Mouse (Mus musculus) left cerebral cortex, adult 18-20 months (tissue): ENCODE data around the gene Cnp. TPM values are rescaled to one million over a fixed set of nuclear protein-coding genes. Genes with fewer than 3 reads are reported as not detected.
A peak's percentile ranks its signal among the peaks of the same experiment; 100 is the strongest.
"Not testable (repeated sequence)": the region's sequence is repeated elsewhere in the genome, so short reads cannot be mapped to it uniquely, and the experiment has no call there.

Experiments used
- DNase-seq, 2 experiments: peaks; one replicate each; pipeline ENCODE4 v3.0.0; 2021 to 2022; ENCODE audit warnings: low spot score in 2 of 2, mixed read lengths in 1 of 2
- long read RNA-seq, 2 experiments: library from polyadenylated mRNA; stranded (forward); transcript quantifications; one replicate each; pipeline ENCODE4 v2.0.0; 2021
- total RNA-seq, 2 experiments: library from RNA; stranded (reverse); gene quantifications; 2 replicates each; pipeline ENCODE4 v1.2.3; 2021

Gene Cnp
- total RNA-seq, result 100 to 1,000 TPM in 1 of 2 experiments, 10 to 100 TPM in 1; 92.4 to 131 TPM
- long read RNA-seq, experiment 1, transcript Cnp-201 (4 exons, 2,357 nt), result major isoform, 239 of 335 reads
- long read RNA-seq, experiment 1, transcript Cnp-204 (3 exons, 2,904 nt), result minor isoform, 76 of 335 reads
- long read RNA-seq, experiment 1, partial matches to known transcripts, result 11 of 335 reads
- long read RNA-seq, experiment 1, other reads (novel, unspliced or antisense), result 9 of 335 reads
- long read RNA-seq, experiment 2, transcript Cnp-201 (4 exons, 2,357 nt), result major isoform, 148 of 197 reads
- long read RNA-seq, experiment 2, transcript Cnp-204 (3 exons, 2,904 nt), result minor isoform, 28 of 197 reads
- long read RNA-seq, experiment 2, partial matches to known transcripts, result 13 of 197 reads
- long read RNA-seq, experiment 2, other reads (novel, unspliced or antisense), result 8 of 197 reads

DNA sequence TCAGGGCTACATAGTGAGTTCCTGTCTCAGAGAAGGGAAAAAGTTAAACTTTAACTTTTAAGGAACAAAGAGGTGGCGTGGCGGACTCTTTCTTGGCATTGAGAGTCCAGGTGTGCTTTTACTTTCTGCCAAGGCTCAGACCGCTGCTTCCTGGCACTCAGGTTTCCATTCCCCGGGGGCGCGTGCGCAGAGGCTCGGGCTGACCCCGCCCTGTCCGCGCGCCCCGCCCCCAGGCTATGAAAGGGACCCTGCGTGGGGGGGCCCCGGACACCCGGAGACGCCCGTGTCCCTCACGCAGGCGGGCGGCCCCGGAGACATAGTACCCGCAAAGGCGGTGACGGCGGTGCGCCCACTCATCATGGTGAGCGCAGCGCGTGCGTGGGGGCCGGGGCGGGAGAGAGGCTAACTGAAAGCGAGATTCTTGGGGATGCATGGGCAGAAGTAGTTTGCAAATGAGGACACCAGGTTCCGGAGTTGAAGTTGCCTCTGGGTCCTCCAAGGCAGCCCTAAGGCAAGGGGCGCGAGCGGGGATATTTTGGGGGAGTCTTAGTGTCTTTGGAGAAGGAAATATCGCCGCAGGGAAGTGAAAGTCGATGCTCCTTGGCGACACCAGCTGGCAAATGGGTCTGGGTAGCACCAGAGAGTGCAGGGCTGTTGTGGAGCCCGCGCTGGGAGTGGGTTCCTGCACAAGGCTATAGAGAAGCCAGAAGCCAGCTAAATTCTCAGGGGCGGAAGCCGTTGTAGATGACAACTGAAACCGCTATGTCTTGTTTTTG is at the start of gene Cnp:
Gene Cnp (plus strand): TSS at position 197 of the 776 bp plus-strand sequence.
- DNase-seq, result peak; percentile 55 to 75

DNA sequence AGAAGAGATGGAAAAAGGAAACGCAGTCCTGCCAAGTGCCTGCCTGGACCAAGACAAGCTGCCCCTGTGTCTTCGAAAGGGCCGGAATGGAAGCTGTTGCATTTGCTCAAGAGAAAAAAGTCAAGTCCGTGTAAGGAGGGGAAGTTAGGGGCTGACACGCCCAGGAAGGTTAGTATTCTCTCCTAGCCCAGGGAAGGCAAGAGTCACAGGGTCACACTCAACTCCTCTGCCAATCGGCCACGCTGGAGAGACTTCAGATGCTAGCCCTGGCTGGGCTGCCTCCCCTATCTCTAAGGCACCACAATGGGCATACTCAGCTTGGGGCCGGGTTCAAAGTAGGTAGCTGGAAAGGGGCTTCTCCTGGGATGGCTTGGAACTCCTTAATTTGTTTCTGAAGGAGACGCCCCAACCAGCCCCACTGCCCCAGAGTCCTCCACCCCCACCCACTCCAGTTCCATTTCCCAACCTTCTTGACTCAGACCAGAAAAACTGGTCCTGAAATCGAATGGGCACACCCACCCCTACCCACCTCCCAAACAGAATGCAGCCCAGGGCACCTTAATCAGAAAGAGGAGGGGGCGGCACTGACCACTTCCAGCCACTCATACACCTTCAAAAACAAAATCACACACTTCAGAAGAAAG is 49.6 kb upstream of the Cnp start:
- DNase-seq, result no peak

DNA sequence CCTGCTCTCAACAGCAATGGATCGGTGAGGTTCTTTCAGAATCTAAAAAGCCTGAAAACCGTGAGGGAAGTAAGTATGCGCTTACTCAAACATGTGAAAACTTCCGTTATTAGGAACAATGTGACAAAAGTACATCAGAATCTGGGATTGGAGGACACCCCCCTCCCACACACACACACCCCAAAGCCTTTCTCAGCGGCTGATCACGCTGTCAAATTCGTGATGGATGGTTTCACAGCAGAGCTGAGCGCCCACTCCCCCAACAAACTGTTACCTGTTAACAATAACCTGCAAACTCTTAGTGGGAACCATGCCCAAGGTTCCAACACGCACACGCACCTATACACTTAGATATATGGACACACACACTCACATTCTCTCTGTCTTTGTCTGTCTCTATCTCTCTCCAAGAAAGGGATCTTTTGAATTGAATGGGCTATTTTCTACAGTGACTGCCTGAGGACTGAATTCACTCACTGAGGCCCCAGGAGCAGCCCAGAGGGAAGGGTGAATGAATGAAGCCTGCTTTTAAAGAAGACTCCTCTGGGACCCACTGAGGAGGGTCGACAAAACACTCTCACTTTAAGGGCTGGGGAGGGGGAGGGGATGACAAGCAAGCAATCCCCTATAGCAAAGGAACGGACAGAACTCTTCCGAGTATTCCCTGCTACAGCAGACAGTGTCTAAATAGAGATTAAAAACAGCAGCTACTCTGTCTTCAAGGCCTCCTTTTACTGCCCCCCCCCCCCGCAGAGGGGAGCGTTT is 48.5 kb upstream of the Cnp start:
- no peak for DNase-seq

DNA sequence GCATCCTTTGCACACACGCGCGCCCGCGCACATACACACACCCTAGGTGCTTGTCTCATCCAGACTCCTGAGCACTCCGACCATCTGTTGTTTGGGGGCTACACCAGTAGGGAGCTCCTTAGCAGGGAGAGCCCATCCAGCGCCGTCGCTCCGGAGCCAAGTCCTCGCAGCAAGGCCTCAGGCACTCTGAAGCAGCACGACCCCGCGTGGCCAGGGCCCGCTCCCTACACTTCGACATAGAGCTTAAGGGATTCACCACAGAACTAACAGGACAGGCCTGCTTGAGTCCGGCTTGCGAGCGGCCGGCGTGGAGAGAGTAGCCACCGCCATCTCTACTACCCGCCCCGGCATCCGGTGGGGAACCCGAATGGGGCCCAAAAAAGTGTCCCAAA is 47.6 kb upstream of the Cnp start:
- peak; percentile 45 to 48 for DNase-seq

DNA sequence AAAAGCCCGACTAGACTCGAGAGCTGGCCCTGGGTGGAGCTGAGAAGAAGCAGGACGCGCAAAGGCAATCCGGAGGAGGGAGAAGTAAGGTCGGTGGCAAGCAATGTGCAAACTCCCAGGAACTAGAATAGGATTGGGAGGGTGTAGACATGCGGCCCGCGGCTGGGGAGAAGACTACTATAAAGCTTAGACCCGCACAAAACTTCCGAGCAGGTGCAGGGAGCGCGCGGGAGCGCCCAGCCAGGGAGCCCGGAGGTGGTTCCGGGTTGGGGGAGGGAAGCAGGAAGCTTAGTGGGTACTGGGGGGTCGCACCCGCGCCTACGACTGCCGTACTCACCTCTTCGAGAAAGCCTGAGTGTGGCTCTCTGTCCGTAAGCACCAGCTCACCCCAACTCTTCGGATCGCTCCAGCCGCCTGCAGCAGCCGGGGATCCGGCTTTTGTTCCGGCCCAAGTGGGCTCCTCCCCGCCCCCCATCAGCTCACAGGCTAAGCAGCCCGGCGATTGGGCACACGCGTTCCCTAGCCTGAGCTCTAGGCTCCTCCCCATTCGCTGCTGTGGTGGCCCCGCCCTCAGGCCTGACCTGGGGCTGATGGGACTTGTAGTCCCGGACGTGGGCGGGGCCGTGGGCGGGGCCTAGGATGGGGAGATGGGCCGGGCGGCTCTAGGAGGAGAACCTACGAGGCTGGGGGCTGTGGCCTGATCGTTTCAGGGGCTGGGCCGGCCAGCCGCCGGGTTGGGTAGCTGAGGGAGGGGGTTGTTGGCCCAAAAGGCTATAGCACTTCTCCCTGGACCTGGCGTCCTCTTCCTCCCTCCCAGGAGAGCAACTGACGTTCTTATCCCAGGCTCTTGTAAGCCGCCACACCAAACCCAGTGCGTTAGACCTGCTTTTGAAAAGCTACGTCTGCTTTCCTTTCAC is 47.0 kb upstream of the Cnp start, which contains the start of gene Acly:
Gene Acly (minus strand): TSS at position 543 of the 917 bp plus-strand sequence.
- DNase-seq, result peak; percentile 99

DNA sequence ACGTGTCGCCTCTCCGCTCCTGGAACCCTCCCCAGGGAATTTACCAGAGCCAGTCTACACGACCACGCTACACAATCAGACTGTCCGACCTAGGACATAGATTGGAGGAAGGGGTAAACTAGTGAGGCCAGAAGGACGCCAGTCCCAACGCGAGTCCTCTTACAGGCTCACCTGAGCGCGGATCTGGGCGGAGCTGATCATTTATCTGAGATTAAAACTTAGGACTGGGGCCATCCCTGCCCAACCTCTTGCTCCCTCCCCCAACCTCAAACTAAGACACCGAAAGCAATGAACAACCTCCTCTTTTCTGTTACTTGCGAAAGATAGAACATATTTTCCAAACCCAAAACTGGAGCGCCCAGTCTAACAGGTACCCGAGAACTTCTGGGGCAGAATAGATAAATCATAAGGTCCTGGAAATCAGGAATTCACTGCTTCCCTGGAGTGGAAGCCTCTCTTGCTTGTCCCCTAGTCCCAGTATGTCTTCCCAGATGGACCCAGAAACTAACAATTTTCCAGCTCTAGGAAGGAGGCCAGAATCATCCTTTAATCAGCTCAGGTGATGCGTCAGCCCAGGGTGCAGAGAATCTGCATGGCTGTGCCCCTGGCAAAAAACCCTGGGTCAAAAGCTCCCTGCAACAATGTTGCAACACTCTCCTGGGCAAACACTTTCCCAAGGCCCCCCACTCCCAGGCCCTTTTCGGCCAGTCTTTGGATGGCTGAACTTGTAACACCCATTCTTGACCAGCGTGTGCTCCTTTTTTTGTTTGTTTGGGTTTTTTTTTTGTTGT is 46.1 kb upstream of the Cnp start:
- no peak for DNase-seq

DNA sequence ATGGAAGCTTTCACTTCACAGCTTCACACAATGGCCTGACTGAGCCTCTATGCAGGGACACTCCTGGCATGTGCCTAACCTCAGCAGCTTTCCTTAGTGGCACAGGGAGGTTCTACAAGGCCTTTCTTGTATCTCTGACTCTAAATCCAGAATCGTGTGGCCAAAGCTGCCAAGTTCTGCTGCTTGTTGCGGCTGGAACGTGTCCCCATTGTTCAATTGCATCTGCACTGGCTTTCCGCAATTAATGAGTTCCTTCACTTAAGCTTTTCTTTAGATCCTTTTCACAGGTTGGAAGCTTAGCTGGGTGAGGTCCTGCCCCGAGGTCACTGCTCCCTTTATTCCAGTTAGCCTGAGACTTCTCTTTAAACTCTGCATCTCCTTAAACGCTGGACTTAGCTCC is 40.8 kb upstream of the Cnp start:
- no peak for DNase-seq

DNA sequence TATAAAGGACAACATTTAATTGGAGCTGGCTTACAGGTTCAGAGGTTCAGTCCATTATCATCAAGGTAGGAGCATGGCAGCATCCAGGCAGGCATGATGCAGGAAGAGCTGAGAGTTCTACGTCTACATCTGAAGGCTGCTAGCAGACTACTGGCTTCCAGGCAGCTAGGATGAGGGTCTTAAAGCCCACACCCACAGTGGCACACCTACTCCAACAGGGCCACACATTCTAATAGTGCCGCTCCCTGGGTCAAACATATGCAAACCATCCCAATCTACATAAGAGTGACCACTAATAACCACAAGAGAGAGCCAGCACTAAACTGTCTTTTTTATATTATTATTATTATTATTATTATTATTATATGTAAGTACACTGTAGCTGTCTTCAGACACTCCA is 40.3 kb upstream of the Cnp start:
- DNase-seq, result not testable (repeated sequence)

DNA sequence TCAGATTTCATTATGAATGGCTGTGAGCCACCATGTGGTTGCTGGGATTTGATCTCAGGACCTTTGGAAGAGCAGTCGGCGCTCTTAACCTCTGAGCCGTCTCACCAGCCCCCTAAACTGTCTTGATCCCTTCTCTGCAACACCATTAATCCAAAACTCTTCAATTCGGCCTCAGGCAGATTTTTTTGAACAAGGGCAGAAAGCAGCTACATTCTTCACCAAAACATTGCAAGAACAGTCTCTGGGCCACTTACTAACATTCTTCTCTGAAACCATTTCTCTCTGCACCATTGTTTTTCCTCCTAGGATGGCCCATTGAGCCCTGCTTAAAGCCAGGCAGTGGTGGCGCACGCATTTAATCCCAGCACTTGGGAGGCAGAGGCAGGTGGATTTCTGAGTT is 39.9 kb upstream of the Cnp start:
- not testable (repeated sequence) for DNase-seq

DNA sequence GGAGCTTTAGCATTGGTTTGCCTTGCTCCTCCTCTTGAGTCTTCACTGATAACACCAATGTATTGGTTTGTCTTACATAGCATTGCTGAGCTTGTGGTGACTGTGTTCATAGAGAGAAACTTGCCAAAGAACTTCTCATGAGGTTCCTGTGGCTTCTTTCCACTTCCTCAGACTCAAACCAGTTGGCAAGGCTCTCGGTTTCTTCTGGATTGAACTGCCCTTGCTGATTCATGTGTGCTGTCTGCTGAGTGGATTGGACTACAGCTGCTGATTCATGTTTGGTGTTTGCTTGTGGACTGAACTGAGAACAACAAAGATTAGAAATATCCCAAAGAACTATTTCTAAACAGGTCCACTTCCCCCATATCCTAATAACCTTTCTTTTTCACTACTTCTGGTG is 38.7 kb upstream of the Cnp start:
- no peak for DNase-seq

DNA sequence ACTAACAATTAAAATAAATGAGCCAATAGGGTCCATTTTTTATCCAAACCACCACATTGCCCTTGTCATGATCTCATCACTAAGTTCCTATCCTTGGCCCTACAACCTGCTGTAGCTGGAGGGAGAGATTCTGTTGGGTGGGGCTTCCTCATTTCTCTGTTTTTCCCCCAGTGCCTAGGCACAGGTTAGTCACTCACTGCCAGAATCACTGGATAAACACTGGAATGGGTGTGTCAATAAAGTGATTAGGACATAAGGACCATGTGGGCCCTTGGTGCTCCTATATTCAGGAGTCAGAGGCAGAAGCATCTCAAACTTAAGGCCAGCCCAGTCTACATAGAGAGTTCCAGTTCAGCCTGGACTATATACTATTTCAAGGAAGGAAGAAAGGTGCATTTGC is 38.2 kb upstream of the Cnp start:
- DNase-seq, result no peak

DNA sequence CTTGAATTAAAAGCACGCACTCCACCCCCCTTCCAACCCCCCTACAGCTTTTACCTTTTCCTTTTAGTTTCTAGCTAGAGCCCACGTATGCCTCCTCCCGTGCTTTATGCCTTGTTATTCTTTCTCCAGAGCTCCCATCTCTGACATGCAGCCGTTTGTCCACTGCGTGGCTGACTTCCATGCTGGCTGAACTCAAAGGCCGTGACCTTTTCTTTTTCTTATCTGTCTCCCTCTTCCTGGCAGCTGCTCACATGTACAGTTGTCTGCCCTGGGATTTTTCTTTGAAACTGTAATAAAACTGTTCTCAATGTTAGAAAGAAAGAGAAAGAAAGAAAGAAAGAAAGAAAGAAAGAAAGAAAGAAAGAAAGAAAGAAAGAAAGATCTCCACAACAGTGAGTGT is 33.7 kb upstream of the Cnp start:
- no peak for DNase-seq

DNA sequence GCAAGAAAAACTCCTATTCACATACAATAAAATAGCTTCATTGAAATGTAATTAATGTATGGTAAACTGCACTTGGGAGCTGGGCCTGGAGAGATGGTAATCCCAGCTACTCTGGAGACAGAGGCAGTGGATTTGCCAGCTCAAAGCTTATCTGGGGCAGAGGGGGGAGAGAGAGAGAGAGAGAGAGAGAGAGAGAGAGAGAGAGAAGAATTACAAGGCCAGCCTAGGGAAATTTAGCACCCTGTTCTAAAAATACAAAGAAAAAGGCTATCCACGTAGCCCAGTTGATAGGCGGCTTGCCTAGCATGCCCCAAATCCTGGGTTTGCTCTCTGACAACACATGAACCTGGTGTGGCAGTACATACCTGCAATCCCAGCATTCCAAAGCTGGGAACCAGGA is 33.1 kb upstream of the Cnp start:
- DNase-seq, result no peak

DNA sequence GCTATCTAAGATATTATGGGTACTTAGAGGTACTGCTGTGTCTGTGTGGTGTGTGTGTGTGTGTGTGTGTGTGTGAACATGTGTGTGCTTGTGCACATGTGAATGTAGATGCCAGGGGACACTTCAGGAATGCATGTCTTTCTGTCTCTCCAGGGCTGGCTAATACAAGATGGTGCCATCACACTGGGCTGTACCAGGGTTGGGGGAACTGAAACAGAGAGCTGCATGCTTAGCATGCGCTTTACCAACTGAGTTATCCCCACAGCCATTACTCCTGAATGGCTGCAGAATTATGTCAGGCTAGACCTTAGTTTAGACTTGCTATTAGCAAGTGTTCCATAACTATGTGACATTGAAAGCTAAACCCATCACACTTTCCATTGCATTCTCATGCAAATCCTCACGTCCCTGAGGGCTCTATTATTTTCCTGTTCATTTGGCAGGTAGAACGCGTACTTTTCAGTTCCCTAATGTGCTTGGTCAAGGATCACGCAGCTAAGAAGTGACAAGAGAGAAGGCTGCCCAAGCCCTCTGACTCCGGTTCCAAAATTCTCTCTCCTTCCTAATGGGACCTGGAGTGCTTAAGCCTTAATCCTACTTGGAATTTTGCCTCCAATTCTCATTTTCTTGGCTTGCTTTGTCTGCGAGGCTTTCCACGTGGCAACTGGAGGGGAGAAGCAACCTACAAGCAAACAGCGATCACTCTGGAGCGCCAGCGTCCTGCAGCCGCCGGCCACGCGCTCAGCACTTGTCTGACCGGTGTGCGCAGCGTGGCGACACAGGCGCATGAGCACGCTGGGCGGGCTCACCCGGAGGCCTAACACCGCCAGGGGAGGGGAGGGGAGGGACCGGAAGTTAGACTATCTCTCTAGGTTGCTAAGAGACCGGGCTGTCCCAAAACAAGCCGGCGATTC is 29.6 kb upstream of the Cnp start, which contains the start of gene Ttc25:
Gene Ttc25 (plus strand): TSS at position 776 of the 914 bp plus-strand sequence.
- peak; percentile 65 to 84 for DNase-seq

DNA sequence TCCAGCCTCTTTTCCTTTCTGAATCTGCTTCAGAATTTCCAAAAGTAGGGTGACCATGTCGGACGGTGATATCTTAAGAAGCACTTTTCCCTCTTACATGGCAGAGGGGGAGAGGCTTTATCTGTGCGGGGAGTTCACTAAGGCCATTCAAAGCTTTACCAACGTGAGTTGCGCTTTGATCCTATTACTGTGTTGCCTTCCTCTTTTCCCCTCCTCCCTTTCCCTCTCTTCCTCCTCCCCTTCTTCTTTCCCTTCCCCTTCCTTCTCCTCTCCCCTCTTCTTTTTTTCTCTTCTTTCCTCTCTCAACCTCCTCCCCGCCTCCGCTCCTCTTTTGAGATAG is 29.0 kb upstream of the Cnp start:
- DNase-seq, result no peak

DNA sequence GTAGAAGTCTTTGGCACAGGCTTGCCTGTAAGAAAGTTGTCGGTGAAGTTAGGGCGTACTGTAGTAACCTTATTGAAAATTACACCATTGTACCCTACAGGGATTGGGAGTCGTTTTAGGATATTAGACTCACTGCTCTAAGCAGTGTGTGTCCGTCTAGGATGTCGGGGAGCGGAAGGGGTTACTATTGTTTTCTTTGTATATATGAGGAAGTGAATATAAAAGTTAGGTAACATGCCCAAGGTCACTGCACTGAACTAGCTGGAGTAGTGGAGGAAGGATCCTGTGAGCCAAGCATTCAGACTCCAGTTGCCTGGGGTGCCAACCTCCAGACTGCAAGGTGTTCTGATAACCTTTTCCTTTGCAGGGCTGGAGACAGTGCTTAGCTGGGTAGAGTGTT is 27.7 kb upstream of the Cnp start:
- no peak for DNase-seq

DNA sequence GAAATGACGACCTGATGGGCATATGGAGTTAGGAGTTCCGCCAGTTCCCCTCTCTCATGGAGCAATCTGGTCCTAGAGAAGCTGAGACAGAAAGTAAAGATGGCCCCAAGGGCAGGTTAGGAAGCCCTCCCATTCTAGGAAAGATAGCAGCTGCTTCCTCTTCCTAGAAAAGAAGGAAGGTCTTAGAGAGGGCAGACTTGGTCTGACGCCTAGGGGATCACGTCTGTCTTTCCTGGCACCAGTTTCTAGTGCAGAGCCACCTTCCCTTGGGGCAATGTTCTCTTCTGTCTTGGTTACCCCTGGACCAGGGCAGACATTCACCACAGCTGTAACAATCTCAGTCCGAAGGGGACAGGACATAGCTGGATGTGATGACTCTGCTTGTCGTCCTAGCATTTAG is 26.6 kb upstream of the Cnp start:
- no peak for DNase-seq

DNA sequence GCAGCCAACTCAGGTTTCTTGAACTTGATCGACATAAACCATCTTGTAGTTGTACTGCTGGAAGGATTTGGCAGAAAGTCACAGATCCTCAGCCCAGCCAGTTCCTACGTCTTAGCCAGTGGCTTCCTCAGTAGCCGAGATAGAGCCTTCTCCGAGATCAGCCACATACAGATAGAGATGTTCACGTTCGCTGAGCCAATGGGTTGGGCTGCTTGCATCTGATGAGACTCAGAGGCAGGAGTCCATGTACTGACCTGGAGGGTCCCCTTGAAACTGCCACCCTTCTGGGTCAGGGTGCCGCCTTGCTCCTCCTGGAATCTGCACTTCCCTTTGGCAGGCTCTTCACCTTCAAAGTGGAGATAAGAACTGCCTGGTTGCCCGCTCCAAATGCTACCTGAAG is 25.2 kb upstream of the Cnp start:
- no peak for DNase-seq
